Mouse (Mus musculus) midbrain, embryonic 15.5 days (tissue): Measurements from ENCODE around the gene Tnr. TPM values are rescaled to one million over a fixed set of nuclear protein-coding genes. Genes with fewer than 3 reads are reported as not detected.

Experiments used
- ATAC-seq: fragments of 200-750 bp; cut with Nextera tagmentation; replicated peaks from 2 replicates; pipeline ENCODE4 v1.8.0; 2017; ENCODE audit warnings: moderate TSS enrichment
- H3K27ac ChIP-seq: fragments of 300-500 bp; sonication (generic); 2 replicates; pipeline ENCODE4 v1.5.1; 2015; ENCODE audit warnings: mild to moderate bottlenecking, inconsistent platforms
- H3K27me3 ChIP-seq: fragments of 300-500 bp; sonication (generic); replicated peaks from 2 replicates; pipeline ENCODE4 v1.6.1; 2015; ENCODE audit warnings: inconsistent platforms
- H3K36me3 ChIP-seq: fragments of 300-500 bp; sonication (generic); replicated peaks from 2 replicates; pipeline ENCODE4 v1.6.1; 2015; ENCODE audit warnings: inconsistent platforms
- H3K4me1 ChIP-seq: fragments of 300-500 bp; sonication (generic); 2 replicates; pipeline ENCODE4 v1.6.1; 2015; ENCODE audit warnings: inconsistent platforms
- H3K4me2 ChIP-seq: fragments of 300-500 bp; sonication (generic); 2 replicates; pipeline ENCODE4 v1.6.1; 2015; ENCODE audit warnings: inconsistent platforms, mild to moderate bottlenecking, moderate library complexity
- H3K4me3 ChIP-seq: fragments of 300-500 bp; sonication (generic); 2 replicates; pipeline ENCODE4 v1.5.1; 2015; ENCODE audit warnings: mild to moderate bottlenecking, inconsistent platforms
- H3K9ac ChIP-seq: fragments of 300-500 bp; sonication (generic); 2 replicates; pipeline ENCODE4 v1.6.1; 2015; ENCODE audit warnings: mild to moderate bottlenecking, inconsistent platforms
- H3K9me3 ChIP-seq: fragments of 300-500 bp; sonication (generic); 2 replicates; pipeline ENCODE4 v1.6.1; 2016; ENCODE audit warnings: inconsistent platforms
- WGBS: fragments of 180-500 bp; shearing (Covaris S2); methylation state at CpG from one replicate; pipeline ENCODE4 v1.1.7; 2015; ENCODE audit warnings: mixed read lengths; 5-methylcytosine and 5-hydroxymethylcytosine counted together
- polyA plus RNA-seq: library from polyadenylated mRNA; unstranded; fragments of >200 nt; fragmentation: Nextera tagmentation; extraction: Ambion mirVana; gene quantifications from 2 replicates; pipeline ENCODE4 v1.2.1, GENCODE M21; 2015

Tnr gene
- polyA plus RNA-seq, 1 experiment from 2014 or later = 6.6 TPM

DNA sequence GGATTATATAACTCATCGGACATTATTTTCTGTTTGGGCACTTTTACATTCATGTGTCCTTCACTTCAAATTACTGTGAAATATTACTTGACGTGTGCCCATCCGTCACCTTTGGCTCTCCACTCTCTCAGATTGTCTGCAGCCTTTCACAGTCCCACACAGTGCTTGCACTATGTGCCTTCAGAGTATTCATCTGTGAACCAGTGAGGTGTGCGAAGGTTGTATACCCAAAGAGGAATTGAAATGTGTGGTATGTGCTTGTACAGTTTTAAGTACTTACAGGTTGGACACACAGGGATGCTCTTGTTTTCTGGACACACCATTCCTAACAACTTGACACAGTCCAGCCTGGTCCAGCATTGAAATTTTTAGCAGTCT, 378.5 kb downstream of the Tnr start:
- H3K9me3 ChIP-seq = no peaks in the 10 kb centered on the region
- 0 out of 2 replicates have a peak, but pooled peaks have one; percentile 54 for ATAC-seq
- no peaks in the 10 kb centered on the region for H3K36me3 ChIP-seq
- H3K4me1 ChIP-seq = peaks cover 10% of the 10 kb centered on the region; the same call in 1 of the 2 replicates
- no peak overlapping the region for H3K4me3 ChIP-seq
- no peaks in the 10 kb centered on the region for H3K27me3 ChIP-seq
- no peak overlapping the region for H3K4me2 ChIP-seq
- H3K9ac ChIP-seq = no peak overlapping the region
- no peak overlapping the region for H3K27ac ChIP-seq
- WGBS = 76% methylated on average over 4 of the region's 4 CpGs

DNA sequence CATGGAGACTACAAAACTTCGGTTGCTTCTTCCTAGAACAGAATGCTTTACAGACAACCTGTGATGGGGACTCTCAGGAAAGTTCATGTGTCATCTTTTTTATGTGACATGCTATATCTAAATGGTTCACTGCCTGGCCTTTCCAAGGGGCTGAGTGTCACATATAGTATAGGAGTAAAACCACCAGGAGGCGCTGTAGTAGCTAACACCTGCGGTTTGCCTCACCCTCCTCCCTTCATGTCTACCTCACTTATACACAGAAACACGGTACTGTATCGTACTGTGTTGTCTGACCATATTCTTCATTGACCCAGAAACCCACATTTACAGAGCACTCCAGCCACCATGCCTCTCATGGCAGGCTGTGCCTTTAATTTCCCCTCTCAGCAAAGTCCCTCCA, 387.4 kb downstream of the Tnr start:
- Histone ChIP-seq H3K9me3 (no peaks in the 10 kb centered on the region), H3K4me3 (no peak overlapping the region), H3K9ac (no peak overlapping the region), H3K4me2 (no peak overlapping the region), H3K27ac (no peak overlapping the region), H3K27me3 (no peaks in the 10 kb centered on the region), H3K4me1 (peaks cover 3% of the 10 kb centered on the region), H3K36me3 (no peaks in the 10 kb centered on the region)
- no peak for ATAC-seq
- 43% methylated on average over 5 of the region's 5 CpGs for WGBS

DNA sequence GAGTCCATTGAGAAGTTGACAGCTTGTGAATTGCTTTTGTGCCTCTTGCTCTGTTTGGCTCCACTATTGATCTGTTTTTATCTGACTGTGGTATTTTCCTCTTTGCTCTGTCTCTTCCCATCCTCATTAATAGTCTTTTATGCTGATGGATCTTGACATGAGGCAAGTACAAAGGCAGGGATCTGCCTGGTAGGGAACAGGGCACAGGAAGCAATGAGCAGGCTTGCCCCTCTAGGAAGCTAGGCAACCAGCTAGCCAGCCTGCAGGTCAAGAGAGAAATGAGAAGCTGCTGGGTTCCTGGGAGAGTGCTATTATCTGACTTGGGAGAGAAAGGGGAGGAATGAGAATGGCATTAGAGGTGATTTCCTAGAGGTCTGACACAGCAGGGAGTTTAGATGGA, 391.2 kb downstream of the Tnr start:
- Histone ChIP-seq H3K36me3 (no peaks in the 10 kb centered on the region), H3K9me3 (no peaks in the 10 kb centered on the region), H3K4me1 (peaks cover 3% of the 10 kb centered on the region), H3K4me2 (no peak overlapping the region), H3K27me3 (no peaks in the 10 kb centered on the region), H3K9ac (no peak overlapping the region), H3K27ac (0 out of 2 replicates have a peak overlapping the region, but pooled peaks have one; percentile 12), H3K4me3 (no peak overlapping the region)
- no peak for ATAC-seq

DNA sequence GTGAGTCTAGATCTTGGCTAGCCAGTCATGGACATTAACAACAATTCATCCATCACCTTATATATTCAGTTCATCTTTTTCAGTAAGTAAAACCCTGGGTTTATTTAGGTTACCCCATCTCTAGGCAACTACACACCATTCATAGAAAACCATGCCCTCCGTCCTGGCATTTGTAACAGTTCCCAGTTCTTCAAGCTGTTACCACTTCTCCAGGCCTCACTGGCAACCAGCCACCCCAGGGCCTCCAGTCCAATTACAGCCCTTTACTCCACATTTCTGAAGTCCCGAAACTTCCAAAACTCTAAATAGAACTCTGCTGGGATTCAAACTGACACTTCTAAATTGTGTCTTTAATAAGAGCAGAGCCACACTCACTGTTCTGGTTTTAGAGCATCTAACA, 397.0 kb downstream of the Tnr start:
- H3K36me3 ChIP-seq = no peaks in the 10 kb centered on the region
- no peak overlapping the region for H3K27ac ChIP-seq
- no peaks in the 10 kb centered on the region for H3K9me3 ChIP-seq
- no peak overlapping the region for H3K4me3 ChIP-seq
- ATAC-seq = no peak
- H3K27me3 ChIP-seq = no peaks in the 10 kb centered on the region
- WGBS = 74% methylated on average over 2 of the region's 2 CpGs
- no peak overlapping the region for H3K9ac ChIP-seq
- H3K4me2 ChIP-seq = no peak overlapping the region
- H3K4me1 ChIP-seq = no peaks in the 10 kb centered on the region

DNA sequence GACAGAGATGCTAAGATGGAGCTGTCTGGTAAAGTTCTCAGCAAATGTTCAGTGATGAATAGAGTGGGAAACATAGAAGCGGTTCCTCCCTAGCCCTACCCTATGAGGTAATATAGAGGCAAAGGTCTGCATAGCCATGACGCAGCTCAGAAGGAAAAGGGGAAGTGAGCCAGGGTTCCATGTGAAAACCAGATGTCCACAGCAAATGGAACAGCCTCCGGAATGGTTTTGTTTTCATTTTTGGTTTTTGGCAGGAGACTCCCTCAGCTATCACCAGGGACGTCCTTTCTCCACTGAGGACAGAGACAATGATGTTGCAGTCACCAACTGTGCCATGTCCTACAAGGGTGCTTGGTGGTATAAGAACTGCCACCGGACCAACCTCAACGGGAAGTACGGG, 399.4 kb downstream of the Tnr start:
- Histone ChIP-seq H3K27ac (no peak overlapping the region), H3K27me3 (no peaks in the 10 kb centered on the region), H3K9ac (no peak overlapping the region), H3K4me1 (no peaks in the 10 kb centered on the region), H3K4me3 (no peak overlapping the region), H3K36me3 (no peaks in the 10 kb centered on the region), H3K4me2 (no peak overlapping the region), H3K9me3 (no peaks in the 10 kb centered on the region)
- WGBS = 95% methylated on average over 7 of the region's 7 CpGs
- no peak for ATAC-seq

DNA sequence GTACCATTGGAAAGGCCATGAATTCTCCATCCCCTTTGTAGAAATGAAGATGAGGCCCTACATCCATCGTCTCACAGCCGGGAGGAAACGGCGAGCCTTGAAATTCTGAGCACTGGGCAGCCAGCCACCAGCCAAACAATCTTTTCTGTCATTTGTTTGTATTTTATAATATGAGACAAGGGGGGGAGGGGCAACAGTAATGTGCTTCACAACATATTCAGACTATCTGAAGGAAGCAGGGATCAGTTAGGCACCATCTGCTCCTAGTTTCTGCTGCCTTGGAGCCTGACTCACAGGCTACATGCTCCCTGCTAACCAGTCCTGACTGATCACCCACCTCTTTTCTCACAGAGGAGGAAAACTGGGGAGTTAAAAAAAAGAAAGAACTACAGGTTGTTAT, 400.5 kb downstream of the Tnr start:
- Histone ChIP-seq H3K9me3 (no peaks in the 10 kb centered on the region), H3K36me3 (no peaks in the 10 kb centered on the region), H3K4me2 (no peak overlapping the region), H3K4me1 (no peaks in the 10 kb centered on the region), H3K9ac (no peak overlapping the region), H3K27me3 (no peaks in the 10 kb centered on the region), H3K4me3 (no peak overlapping the region), H3K27ac (no peak overlapping the region)
- 90% methylated on average over 4 of the region's 4 CpGs for whole genome bisulfite sequencing
- no peak for ATAC-seq

DNA sequence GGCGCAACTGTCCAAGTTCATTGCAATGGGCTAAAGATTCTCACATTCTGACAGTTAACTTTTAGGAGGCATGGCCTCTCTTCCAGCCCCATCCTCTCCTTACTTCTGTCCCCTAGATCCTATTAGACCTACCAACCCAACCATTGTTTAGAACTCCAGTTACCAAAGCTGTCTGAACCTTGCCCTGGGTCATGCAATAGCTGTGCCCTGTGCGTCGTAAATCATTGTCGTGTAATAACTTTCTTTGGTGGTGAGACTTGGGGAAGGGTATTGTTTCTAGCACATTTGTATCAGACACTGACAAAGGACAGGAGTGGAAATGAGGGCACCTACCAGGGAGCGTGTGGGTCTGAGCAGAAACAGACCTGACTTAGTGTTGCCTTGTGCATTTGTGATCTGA, 401.1 kb downstream of the Tnr start:
- Histone ChIP-seq H3K9me3 (no peaks in the 10 kb centered on the region), H3K27me3 (no peaks in the 10 kb centered on the region), H3K27ac (no peak overlapping the region), H3K9ac (no peak overlapping the region), H3K36me3 (no peaks in the 10 kb centered on the region), H3K4me3 (no peak overlapping the region), H3K4me2 (no peak overlapping the region), H3K4me1 (no peaks in the 10 kb centered on the region)
- no peak for ATAC-seq
- WGBS = 90% methylated on average over 5 of the region's 5 CpGs

DNA sequence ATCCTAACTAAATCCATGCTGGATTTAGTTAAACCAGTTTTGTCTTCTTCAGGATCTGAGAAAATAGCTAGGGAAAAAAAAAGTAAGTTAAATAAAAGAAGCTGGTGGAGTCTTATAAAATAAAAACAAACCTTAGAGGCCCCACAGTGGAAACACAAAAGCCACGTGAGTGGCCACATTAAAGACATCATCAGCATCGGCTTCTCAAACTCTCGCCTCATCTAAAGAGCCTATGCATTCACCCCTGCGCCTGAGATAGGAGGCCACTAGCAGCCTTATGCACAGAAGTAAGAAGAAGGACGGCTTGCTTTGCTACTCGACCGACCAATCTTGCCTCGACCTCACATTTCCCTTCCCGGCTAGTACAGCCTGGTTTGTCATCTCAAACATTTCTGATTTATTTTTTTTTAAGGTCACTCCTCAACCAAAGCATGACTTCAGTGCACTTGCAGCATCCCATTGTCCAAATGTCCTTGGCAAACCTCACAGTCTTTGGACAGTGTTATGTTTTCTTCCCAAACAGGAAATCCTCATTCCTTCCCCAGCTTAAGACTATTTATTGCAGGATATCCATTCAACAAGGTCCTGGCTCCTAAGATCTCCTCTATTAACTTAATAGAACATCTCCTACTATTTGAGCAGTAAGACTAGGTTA, 405.2 kb downstream of the Tnr start:
- H3K9me3 ChIP-seq = no peaks in the 10 kb centered on the region
- no peak overlapping the region for H3K9ac ChIP-seq
- no peaks in the 10 kb centered on the region for H3K4me1 ChIP-seq
- WGBS = 84% methylated on average over 9 of the region's 9 CpGs
- no peak for ATAC-seq
- H3K4me3 ChIP-seq = no peak overlapping the region
- no peak overlapping the region for H3K27ac ChIP-seq
- H3K4me2 ChIP-seq = no peak overlapping the region
- H3K27me3 ChIP-seq = no peaks in the 10 kb centered on the region
- H3K36me3 ChIP-seq = no peaks in the 10 kb centered on the region

DNA sequence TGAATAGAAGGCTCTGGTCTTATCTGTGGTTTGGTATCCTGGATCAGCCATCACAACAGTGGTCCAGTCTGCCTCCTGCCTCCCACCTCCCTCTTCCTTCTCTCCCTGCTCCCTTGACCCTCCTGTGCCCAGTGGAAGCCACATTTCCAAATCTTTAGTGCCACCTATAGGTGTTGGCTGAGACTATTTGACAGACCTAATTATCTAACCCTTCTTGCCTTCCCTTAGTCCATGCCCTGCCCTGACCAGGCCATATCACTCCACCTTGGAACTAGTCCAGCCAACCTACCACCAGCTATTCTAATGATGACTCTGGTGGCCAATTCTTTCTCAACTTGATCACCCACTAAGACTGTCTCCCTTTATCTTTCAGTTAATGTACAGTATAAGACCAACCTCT, 408.5 kb downstream of the Tnr start:
- Histone ChIP-seq H3K9me3 (no peaks in the 10 kb centered on the region), H3K4me2 (no peak overlapping the region), H3K36me3 (no peaks in the 10 kb centered on the region), H3K4me3 (no peak overlapping the region), H3K9ac (no peak overlapping the region), H3K4me1 (no peaks in the 10 kb centered on the region), H3K27ac (no peak overlapping the region), H3K27me3 (no peaks in the 10 kb centered on the region)
- ATAC-seq = no peak

DNA sequence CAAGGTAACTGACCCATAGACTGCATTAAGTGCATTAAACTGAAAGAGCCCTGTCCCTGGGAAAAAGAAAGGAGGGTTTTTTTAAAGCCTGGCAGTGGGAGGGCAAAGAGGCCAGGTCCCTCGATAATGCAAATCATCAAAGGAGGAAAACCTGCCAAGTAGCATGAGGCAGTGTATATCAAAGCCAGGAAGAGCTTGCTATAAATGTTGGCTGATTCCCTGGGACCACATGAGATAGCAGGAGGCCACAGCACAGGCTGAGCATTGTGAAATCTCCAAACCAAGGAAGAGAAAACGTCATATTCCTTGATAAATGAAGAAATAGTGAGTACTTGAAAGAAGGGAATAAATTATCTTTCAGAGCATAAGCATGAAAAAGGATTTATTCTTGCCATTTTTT, 409.0 kb downstream of the Tnr start:
- 48% methylated on average over 2 of the region's 2 CpGs for WGBS
- no peak for ATAC-seq

DNA sequence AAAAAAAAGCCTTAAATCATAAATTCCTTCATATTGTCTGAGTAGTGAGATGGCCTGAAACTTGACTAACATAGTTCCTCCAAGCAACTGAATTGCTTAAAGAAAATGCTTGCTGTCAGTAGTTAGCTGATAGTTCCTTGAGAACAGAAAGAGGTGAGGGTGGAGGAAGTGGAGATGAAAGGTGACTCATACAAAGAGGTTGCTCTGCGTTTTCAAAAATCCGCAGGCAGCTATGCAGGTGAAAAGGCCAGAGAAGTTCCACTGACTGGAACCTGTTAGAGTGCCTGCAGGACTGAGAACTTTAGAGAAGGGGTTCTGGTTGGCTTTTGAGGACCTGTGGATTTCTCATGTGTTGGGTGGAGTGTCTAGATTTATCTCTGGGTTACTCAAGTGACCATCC, 414.9 kb downstream of the Tnr start:
- no peak overlapping the region for H3K4me3 ChIP-seq
- no peak overlapping the region for H3K9ac ChIP-seq
- 90% methylated on average over 2 of the region's 2 CpGs for WGBS
- H3K27me3 ChIP-seq = no peaks in the 10 kb centered on the region
- no peak overlapping the region for H3K4me2 ChIP-seq
- no peaks in the 10 kb centered on the region for H3K36me3 ChIP-seq
- no peak for ATAC-seq
- H3K9me3 ChIP-seq = no peaks in the 10 kb centered on the region
- no peaks in the 10 kb centered on the region for H3K4me1 ChIP-seq
- H3K27ac ChIP-seq = no peak overlapping the region

More for the DNA sequence above, 409.0 kb downstream of the Tnr start:
- no peak overlapping the region for H3K4me2 ChIP-seq
- H3K4me1 ChIP-seq = no peaks in the 10 kb centered on the region
- H3K27ac ChIP-seq = no peak overlapping the region
- H3K4me3 ChIP-seq = no peak overlapping the region
- no peaks in the 10 kb centered on the region for H3K36me3 ChIP-seq
- no peaks in the 10 kb centered on the region for H3K9me3 ChIP-seq
- no peak overlapping the region for H3K9ac ChIP-seq
- no peaks in the 10 kb centered on the region for H3K27me3 ChIP-seq

DNA sequence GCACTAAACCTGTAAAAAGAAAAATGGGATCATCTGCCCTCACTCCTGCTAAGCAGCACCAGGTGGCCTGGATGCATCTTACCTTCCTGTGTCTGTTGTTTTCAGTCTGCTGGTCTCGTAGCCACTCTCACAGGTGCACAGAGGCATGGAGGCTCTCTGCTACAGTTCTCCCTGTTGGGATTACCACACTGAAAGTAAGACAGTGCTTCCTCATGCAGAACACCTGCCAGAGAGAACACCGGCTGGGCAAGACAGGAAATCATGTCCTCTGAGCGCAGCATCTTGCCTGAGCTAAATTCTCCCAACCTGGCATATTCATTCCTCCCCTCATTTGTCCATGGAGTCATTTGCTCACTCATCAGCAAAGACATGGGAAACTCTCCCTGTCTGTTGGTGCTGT, 415.8 kb downstream of the Tnr start:
- H3K9ac ChIP-seq = no peak overlapping the region
- no peaks in the 10 kb centered on the region for H3K27me3 ChIP-seq
- H3K4me2 ChIP-seq = no peak overlapping the region
- H3K4me3 ChIP-seq = no peak overlapping the region
- ATAC-seq = no peak
- H3K4me1 ChIP-seq = no peaks in the 10 kb centered on the region
- WGBS = 82% methylated on average over 3 of the region's 3 CpGs
- H3K9me3 ChIP-seq = no peaks in the 10 kb centered on the region
- no peaks in the 10 kb centered on the region for H3K36me3 ChIP-seq
- no peak overlapping the region for H3K27ac ChIP-seq

DNA sequence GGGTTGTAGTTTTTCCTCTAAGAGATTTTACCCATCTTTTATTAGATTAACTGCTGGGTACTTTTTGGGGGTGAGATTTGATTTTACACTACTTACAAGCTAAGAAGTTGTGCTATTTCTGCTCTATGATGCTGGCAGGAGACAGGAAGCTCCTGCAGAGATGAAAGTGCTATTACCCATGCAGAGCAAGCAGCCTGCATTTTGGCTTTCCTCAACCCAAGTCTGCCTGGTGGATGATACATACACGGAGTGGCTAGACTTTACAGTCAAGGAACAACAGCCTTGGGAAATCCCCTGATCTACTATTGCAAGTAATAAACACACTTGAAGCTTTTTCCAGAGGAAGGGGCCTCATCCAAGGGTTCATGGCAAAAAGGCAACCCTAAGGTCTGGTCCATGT, 430.0 kb downstream of the Tnr start:
- no peak for ATAC-seq
- Histone ChIP-seq H3K4me1 (no peaks in the 10 kb centered on the region), H3K27me3 (no peaks in the 10 kb centered on the region)

More for the DNA sequence above, 430.0 kb downstream of the Tnr start:
- Histone ChIP-seq H3K4me3 (no peak overlapping the region), H3K4me2 (no peak overlapping the region), H3K9ac (no peak overlapping the region), H3K36me3 (no peaks in the 10 kb centered on the region), H3K27ac (no peak overlapping the region), H3K9me3 (no peaks in the 10 kb centered on the region)
- 40% methylated on average over 1 of the region's 1 CpGs for WGBS
